Mouse (Mus musculus) CH12.LX (cell line): ENCODE results near the gene Kit.

Experiments
- CTCF ChIP-seq, 2 experiments: IDR thresholded peaks in 1 of 2; conservative IDR thresholded peaks in 1 of 2; 2 replicates each; pipeline ENCODE4 v1.5.1; 2011 to 2012; ENCODE audit warnings: low read depth in 2 of 2, low read length in 2 of 2, improper control_type of control experiment in 1 of 2, inconsistent platforms in 1 of 2, mild to moderate bottlenecking in 1 of 2, moderate library complexity in 1 of 2
- MYC ChIP-seq: IDR thresholded peaks from 2 replicates; pipeline ENCODE4 v1.6.1; 2011; ENCODE audit warnings: low read depth, mild to moderate bottlenecking, improper control_type of control experiment, low read length
- POLR2A ChIP-seq: IDR thresholded peaks from 2 replicates; pipeline ENCODE4 v1.6.1; 2011; ENCODE audit warnings: low read depth, mild to moderate bottlenecking, improper control_type of control experiment, low read length

- TF ChIP-seq CTCF (conservative IDR thresholded peaks at IDR 0.05 in 1 of 2, IDR thresholded peaks at IDR 0.05 in 1 of 2; ENCODE audit: low read depth in 2 of 2, low read length in 2 of 2), result no peak
- no peak for TF ChIP-seq POLR2A
- no peak for TF ChIP-seq MYC
Observed at GRCm38 (mm10) chr5:75559291-75559690, 15.4 kb upstream of the Kit start.
